Mouse (Mus musculus): ENCODE data around the gene Lman2. TPM values are rescaled to one million over a fixed set of nuclear protein-coding genes. Genes with fewer than 3 reads are reported as not detected.

The Lman2 gene
- polyA plus RNA-seq, 1 experiment from 2014 or later, result 91.7 TPM

DNA sequence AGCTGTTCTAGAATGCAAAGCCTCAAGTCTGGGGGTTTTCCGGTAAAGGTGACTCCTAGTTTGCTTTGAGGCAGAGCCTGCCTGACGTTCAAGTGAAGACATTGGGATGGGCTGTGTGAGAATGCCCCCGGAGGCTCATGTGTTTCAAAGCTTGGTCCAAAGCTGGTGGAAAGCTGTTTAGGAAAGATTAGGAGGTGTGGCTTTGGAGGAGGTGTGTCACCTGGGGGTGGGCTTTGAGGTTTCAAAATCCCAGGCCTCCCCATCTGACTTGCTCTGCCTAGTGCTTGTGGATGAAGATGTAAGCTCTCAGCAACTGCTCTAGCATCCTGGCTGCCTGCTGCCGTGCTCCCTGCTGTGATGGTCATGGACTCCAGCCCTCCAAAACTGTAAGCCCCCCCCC lies 26.9 kb downstream of the Lman2 start:
- H3K4me2 ChIP-seq (replicated peaks; ENCODE audit: low read depth, low read length), result no peak overlapping the region
- WGBS, result 77% methylated on average over 4 of the region's 4 CpGs
- no peak overlapping the region for H3K4me3 ChIP-seq (ENCODE audit: low read depth, low read length)
- H3K27me3 ChIP-seq (ENCODE audit: control insufficient read depth, insufficient read depth, low read length), result no peaks in the 10 kb centered on the region
- H3K36me3 ChIP-seq (ENCODE audit: control insufficient read depth, insufficient read depth, low read length), result no peaks in the 10 kb centered on the region
- H3K4me1 ChIP-seq (ENCODE audit: control insufficient read depth, insufficient read depth, low read length), result peaks cover 3% of the 10 kb centered on the region; the same call in 1 of the 2 replicates
- no peak overlapping the region for H3K27ac ChIP-seq (ENCODE audit: low read length)
- ATAC-seq (ENCODE audit: insufficient number of reproducible peaks, insufficient read depth, low FRiP score, low read depth), result no peak
- no peak overlapping the region for H3K9ac ChIP-seq (replicated peaks; ENCODE audit: low read depth, low read length)
- no peaks in the 10 kb centered on the region for H3K9me3 ChIP-seq (ENCODE audit: control insufficient read depth, low read depth, low read length)

DNA sequence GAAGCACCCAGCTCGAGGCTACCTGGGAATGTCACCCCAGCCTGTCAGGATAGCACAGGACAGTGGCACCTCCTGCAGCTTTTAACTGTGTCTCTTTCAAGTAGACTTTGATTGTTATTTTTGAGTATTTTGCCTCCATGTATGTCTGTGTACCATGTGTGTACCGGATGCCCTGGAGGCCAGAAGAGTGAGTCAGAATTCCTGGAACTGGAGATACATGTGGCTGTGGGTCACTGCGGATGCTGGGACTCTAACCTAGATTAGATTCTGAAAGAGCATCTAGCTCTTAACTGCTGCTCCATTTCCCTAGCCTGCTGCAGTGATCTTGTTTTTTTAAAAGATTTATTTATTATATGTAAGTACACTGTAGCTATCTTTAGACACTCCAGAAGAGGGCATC lies 30.3 kb downstream of the Lman2 start:
- Histone ChIP-seq H3K4me1 (ENCODE audit: control insufficient read depth, insufficient read depth, low read length) (peaks cover 23% of the 10 kb centered on the region), H3K4me2 (replicated peaks; ENCODE audit: low read depth, low read length) (no peak overlapping the region), H3K36me3 (ENCODE audit: control insufficient read depth, insufficient read depth, low read length) (no peaks in the 10 kb centered on the region), H3K9me3 (ENCODE audit: control insufficient read depth, low read depth, low read length) (no peaks in the 10 kb centered on the region), H3K27me3 (ENCODE audit: control insufficient read depth, insufficient read depth, low read length) (no peaks in the 10 kb centered on the region), H3K4me3 (ENCODE audit: low read depth, low read length) (no peak overlapping the region), H3K27ac (ENCODE audit: low read length) (no peak overlapping the region), H3K9ac (replicated peaks; ENCODE audit: low read depth, low read length) (no peak overlapping the region)
- WGBS, result 81% methylated on average over 3 of the region's 3 CpGs
- no peak for ATAC-seq (ENCODE audit: insufficient number of reproducible peaks, insufficient read depth, low FRiP score, low read depth)

DNA sequence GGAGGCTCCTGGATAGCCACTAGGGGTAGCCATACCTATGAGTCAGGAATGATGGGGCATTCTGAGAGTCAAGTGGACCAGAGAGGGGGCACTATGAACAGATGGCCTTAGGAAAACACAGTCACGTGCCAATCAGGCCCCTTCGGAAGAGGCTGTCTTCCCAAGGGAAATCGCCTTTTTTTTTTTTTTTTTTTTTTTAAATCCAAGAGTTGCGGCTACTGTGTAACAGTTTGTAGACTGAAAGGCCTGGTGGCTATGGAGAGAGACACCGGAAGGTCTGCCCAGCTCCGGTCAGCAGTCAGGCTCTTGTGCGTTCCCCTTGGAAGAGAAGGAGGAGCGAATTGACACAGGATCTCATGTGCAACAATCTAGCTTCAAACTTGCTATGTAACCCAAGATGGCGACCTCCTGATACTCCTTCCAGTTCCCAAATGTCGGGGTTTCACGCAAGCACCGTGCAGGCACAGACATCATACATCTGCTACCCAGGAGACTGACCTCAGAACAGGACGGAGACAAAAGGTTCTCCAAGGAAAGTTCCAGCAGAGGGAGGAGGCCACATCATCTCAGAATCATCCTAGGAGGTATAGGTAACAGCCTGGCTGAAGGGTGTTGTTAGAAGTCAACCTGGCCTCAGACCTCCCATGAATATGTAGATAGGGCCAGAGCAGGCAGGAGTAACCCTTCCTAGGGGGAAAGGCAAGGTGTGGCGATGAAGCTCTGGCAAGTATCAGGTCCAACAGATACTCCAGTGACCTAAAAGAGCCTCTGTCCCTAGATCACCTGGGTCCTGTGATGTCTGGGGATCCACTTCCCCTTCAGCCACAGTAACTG lies 31.8 kb downstream of the Lman2 start:
- H3K27me3 ChIP-seq (ENCODE audit: control insufficient read depth, insufficient read depth, low read length), result no peaks in the 10 kb centered on the region
- ATAC-seq (ENCODE audit: insufficient number of reproducible peaks, insufficient read depth, low FRiP score, low read depth), result peak; percentile 14; the same call in 1 of the 2 replicates
- WGBS, result 46% methylated on average over 14 of the region's 14 CpGs
- peaks cover 27% of the 10 kb centered on the region for H3K4me1 ChIP-seq (ENCODE audit: control insufficient read depth, insufficient read depth, low read length)
- H3K36me3 ChIP-seq (ENCODE audit: control insufficient read depth, insufficient read depth, low read length), result peaks cover 7% of the 10 kb centered on the region
- H3K9ac ChIP-seq (replicated peaks; ENCODE audit: low read depth, low read length), result peak overlapping the region; percentile 61
- H3K4me3 ChIP-seq (ENCODE audit: low read depth, low read length), result peak overlapping the region; percentile 64
- H3K9me3 ChIP-seq (ENCODE audit: control insufficient read depth, low read depth, low read length), result no peaks in the 10 kb centered on the region
- H3K27ac ChIP-seq (ENCODE audit: low read length), result peak overlapping the region; percentile 92
- H3K4me2 ChIP-seq (replicated peaks; ENCODE audit: low read depth, low read length), result peak overlapping the region; percentile 87

DNA sequence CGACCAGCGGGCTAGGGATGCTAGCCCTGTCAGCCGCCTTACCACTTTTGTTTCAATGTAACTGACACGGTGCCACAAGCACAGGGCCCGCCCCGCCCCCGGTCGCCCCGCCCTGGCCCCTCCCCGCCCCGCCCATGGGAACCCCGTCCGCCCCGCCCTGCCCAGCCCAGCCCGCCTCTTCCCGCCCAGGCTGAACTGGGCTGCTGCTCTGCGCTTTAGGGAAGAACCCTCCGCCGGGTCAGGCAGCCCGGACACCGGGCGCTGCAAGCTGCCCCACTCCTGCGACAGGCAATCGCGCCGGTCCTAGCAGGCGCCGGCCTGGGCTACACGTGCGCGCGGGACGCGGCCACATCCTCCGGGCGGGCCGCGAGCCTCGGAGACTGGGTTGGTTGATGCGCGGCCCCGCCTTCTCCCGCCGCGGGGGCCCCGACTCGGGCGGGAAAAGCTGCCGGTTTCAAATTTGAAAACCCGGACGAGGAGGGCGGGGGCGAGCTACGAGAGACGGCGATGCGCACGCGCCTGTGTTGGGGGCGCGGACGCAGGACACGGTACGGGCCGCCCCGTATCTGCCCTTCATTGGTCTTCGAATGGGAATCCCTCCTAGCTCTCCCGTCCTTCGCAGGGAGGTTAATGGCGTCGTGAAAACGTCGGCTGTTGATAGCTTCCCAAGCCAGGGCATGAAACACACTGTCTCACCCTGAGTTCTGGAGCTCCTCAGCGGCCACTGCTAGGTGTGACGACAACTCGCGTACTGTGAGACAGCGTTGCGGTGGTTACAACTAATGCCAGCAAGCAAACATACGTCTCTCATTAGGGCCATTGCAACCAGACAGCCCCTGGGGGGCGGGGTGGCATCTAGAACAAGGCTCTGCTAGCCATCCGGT lies 32.7 kb downstream of the Lman2 start, which contains the start of gene Mxd3:
TSS of gene Mxd3 (minus strand) at position 141 of the 884 bp plus-strand sequence.
- Histone ChIP-seq H3K27ac (ENCODE audit: low read length) (peak within 1 kb of the TSS; percentile 92), H3K36me3 (ENCODE audit: control insufficient read depth, insufficient read depth, low read length) (peaks cover 13% of the 10 kb centered on the region), H3K9me3 (ENCODE audit: control insufficient read depth, low read depth, low read length) (no peaks in the 10 kb centered on the region), H3K4me1 (ENCODE audit: control insufficient read depth, insufficient read depth, low read length) (peaks cover 28% of the 10 kb centered on the region), H3K4me3 (ENCODE audit: low read depth, low read length) (peak within 1 kb of the TSS; percentile 64), H3K27me3 (ENCODE audit: control insufficient read depth, insufficient read depth, low read length) (no peaks in the 10 kb centered on the region), H3K9ac (replicated peaks; ENCODE audit: low read depth, low read length) (peak within 1 kb of the TSS; percentile 61), H3K4me2 (replicated peaks; ENCODE audit: low read depth, low read length) (peak within 1 kb of the TSS; percentile 87)
- WGBS, result under 1% methylated on average over 82 of the region's 82 CpGs
- ATAC-seq (ENCODE audit: insufficient number of reproducible peaks, insufficient read depth, low FRiP score, low read depth), result peak; percentile 83

DNA sequence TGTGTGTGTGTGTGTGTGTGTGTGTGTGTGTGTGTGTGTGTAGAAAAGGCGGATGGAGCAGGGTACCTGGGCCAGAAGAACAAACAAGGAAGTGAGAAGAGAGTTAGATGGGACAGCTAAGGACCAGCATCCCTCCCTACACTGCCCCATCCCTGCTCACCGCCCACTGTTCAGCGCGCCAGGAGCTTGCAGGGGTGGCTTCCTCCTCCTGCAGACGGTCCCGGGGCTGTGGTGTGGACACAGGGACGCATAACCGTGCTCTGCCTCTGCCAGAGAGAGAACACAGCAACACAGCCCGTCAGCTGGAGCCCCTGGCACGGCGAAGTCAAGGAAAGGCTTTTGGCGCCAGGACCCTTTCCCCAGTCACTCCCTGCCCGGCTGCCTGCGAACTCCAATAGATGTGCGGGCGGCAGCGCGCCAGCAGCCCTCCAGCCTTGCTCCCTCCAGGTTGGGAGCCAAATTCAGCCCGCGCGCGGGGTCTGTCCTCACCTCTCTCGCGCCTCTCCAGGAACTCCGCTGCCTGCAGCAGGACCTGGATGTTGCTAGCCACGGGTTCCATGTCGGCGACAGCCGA lies 33.4 kb downstream of the Lman2 start:
- Histone ChIP-seq H3K4me3 (ENCODE audit: low read depth, low read length) (peak overlapping the region; percentile 64), H3K4me2 (replicated peaks; ENCODE audit: low read depth, low read length) (peak overlapping the region; percentile 87), H3K36me3 (ENCODE audit: control insufficient read depth, insufficient read depth, low read length) (peaks cover 18% of the 10 kb centered on the region), H3K9ac (replicated peaks; ENCODE audit: low read depth, low read length) (peak overlapping the region; percentile 61), H3K9me3 (ENCODE audit: control insufficient read depth, low read depth, low read length) (no peaks in the 10 kb centered on the region), H3K27ac (ENCODE audit: low read length) (peak overlapping the region; percentile 58; the same call in 1 of the 2 replicates), H3K4me1 (ENCODE audit: control insufficient read depth, insufficient read depth, low read length) (peaks cover 28% of the 10 kb centered on the region), H3K27me3 (ENCODE audit: control insufficient read depth, insufficient read depth, low read length) (no peaks in the 10 kb centered on the region)
- WGBS, result under 1% methylated on average over 28 of the region's 29 CpGs
- peak; percentile 19; the same call in 1 of the 2 replicates for ATAC-seq (ENCODE audit: insufficient number of reproducible peaks, insufficient read depth, low FRiP score, low read depth)

DNA sequence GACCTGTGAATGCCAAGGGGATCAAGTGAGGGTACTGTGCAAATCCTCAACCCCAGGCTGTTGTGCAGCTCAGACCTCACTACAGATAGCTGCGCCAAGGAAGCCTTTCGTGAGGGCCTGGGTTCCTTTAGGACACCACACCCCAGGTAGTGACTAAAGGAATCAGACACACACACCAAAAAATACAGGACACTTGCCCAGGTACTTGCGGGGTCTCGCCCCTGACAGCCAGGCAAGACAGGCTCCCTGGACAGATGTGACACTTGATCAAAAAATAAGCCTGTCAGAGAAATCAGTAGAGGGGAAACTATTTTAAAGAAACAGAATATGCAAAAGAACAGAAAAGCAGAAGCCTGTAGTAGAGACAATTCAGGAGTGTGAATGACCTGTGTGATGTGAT lies 33.9 kb downstream of the Lman2 start:
- Histone ChIP-seq H3K4me3 (ENCODE audit: low read depth, low read length) (peak overlapping the region; percentile 64), H3K4me1 (ENCODE audit: control insufficient read depth, insufficient read depth, low read length) (peaks cover 32% of the 10 kb centered on the region), H3K36me3 (ENCODE audit: control insufficient read depth, insufficient read depth, low read length) (peaks cover 24% of the 10 kb centered on the region), H3K9me3 (ENCODE audit: control insufficient read depth, low read depth, low read length) (no peaks in the 10 kb centered on the region), H3K9ac (replicated peaks; ENCODE audit: low read depth, low read length) (peak overlapping the region; percentile 61; the same call in 1 of the 2 replicates), H3K27ac (ENCODE audit: low read length) (no peak overlapping the region), H3K4me2 (replicated peaks; ENCODE audit: low read depth, low read length) (peak overlapping the region; percentile 87), H3K27me3 (ENCODE audit: control insufficient read depth, insufficient read depth, low read length) (no peaks in the 10 kb centered on the region)
- ATAC-seq (ENCODE audit: insufficient number of reproducible peaks, insufficient read depth, low FRiP score, low read depth), result no peak
- WGBS, result 89% methylated on average over 4 of the region's 4 CpGs

DNA sequence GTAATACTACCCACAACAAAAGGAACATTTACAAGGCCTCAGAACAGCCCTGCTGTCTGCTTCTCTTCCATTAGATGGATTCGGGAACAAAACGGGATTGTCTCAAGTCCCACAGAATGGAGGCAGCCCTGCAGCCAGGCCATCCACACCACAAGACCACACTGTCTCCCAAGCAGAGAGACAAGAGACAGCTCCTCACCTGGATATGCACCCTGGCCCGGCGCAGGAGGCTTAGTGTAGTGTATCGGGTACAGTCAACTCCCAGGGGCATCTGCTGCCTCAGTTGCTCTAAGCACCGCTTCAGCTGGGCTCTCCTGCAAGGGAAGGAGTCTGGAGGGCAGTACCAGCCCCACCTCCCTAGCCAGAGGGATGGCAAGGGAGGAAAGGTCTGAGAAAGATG lies 34.4 kb downstream of the Lman2 start:
- no peak for ATAC-seq (ENCODE audit: insufficient number of reproducible peaks, insufficient read depth, low FRiP score, low read depth)
- peaks cover 28% of the 10 kb centered on the region for H3K36me3 ChIP-seq (ENCODE audit: control insufficient read depth, insufficient read depth, low read length)
- peak overlapping the region; percentile 87 for H3K4me2 ChIP-seq (replicated peaks; ENCODE audit: low read depth, low read length)
- no peaks in the 10 kb centered on the region for H3K9me3 ChIP-seq (ENCODE audit: control insufficient read depth, low read depth, low read length)
- H3K9ac ChIP-seq (replicated peaks; ENCODE audit: low read depth, low read length), result peak overlapping the region; percentile 61; the same call in 1 of the 2 replicates
- no peak overlapping the region for H3K27ac ChIP-seq (ENCODE audit: low read length)
- WGBS, result 81% methylated on average over 6 of the region's 6 CpGs
- H3K4me3 ChIP-seq (ENCODE audit: low read depth, low read length), result peak overlapping the region; percentile 64; the same call in 1 of the 2 replicates
- peaks cover 37% of the 10 kb centered on the region for H3K4me1 ChIP-seq (ENCODE audit: control insufficient read depth, insufficient read depth, low read length)
- H3K27me3 ChIP-seq (ENCODE audit: control insufficient read depth, insufficient read depth, low read length), result no peaks in the 10 kb centered on the region

DNA sequence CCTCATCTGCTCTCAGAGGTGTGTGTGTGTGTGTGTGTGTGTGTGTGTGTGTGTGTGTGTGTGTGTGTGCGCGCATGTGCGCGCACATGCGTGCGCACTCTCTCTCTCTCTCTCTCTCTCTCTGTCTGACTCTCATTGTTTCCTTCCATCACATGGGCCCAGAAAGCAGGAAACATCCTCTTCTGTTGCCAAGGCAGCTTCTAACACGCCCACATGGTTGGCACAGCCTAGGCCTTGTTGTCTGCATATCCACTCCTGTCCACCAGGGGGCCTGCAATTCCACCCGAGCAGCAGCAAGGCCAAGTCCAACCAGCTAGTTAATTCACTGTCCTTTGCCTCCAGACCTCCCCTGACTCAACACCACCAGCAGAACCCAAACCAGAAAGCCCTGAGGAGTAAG lies 35.0 kb downstream of the Lman2 start:
- peak; percentile 10; the same call in 1 of the 2 replicates for ATAC-seq (ENCODE audit: insufficient number of reproducible peaks, insufficient read depth, low FRiP score, low read depth)
- Histone ChIP-seq H3K27me3 (ENCODE audit: control insufficient read depth, insufficient read depth, low read length) (no peaks in the 10 kb centered on the region), H3K27ac (ENCODE audit: low read length) (no peak overlapping the region), H3K4me2 (replicated peaks; ENCODE audit: low read depth, low read length) (peak overlapping the region; percentile 87), H3K4me1 (ENCODE audit: control insufficient read depth, insufficient read depth, low read length) (peaks cover 40% of the 10 kb centered on the region), H3K4me3 (ENCODE audit: low read depth, low read length) (0 out of 2 replicates have a peak overlapping the region, but pooled peaks have one; percentile 64), H3K9me3 (ENCODE audit: control insufficient read depth, low read depth, low read length) (no peaks in the 10 kb centered on the region), H3K9ac (replicated peaks; ENCODE audit: low read depth, low read length) (no peak overlapping the region), H3K36me3 (ENCODE audit: control insufficient read depth, insufficient read depth, low read length) (peaks cover 30% of the 10 kb centered on the region)
- WGBS, result 35% methylated on average over 8 of the region's 8 CpGs

Measured in stomach, embryonic 14.5 days (tissue).